Mouse (Mus musculus): ENCODE measurements around the gene Dok5.

The Dok5 gene

DNA sequence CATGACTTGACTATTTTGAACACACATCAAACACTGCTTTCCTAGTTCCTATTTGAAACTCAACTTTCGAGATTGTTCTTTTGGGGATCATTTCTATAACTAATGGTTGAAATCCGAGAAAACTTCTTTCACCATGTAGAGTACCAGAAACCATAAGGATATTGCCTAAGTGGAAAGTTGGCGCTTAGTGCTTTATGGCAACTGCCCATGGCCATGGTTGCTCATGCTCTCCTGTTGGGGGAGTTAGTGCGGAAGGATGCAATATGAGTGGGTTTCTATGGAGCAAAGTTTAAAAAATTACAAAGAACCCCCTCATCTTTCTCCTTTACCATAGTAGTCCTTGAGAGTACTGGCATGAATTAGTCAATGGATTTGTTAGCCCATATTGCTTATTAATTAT lies 192.5 kb downstream of the Dok5 start:
- in situ Hi-C loops (cut with MboI, MseI): no loop called here

DNA sequence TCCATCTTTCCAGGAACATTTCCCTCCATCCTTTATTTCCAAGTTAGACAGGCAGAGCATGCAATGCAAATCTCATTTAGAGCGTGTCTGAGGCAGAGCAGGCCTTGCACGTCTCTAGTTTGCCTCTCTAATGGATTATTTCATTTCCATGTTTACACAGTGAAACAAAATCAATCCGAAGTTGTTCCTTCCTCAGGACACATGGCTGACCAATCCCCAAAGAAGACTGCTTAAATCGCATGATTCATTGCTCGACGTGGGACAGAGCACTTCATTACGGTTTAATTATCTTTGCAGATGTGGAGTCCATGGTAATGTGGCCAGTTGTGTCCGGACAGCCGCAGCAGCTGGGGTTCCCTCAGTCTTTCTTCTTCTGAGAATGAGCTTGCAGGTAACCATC lies 194.6 kb downstream of the Dok5 start:
- in situ Hi-C loops (cut with MboI, MseI): no loop called here
